Mouse (Mus musculus) kidney, adult 10 weeks (tissue): Measurements from ENCODE around the gene Sdr9c7. TPM values are rescaled to one million over a fixed set of nuclear protein-coding genes. Genes with fewer than 3 reads are reported as not detected.

Experiments
- polyA plus RNA-seq: library from polyadenylated mRNA; stranded (reverse); fragments of 350-450 nt; fragmentation: Illumina TruSeq; extraction: RNeasy Lipid Tissue Mini Kit (QIAGEN cat#74804); gene quantifications from one replicate; pipeline ENCODE4 v1.2.3, GENCODE M21; 2014; ENCODE audit warnings: low read depth, low replicate concordance

Sdr9c7 gene
- 0.16 TPM for polyA plus RNA-seq

GRCm38 (mm10) chr10:127898218-127898617 lies at the start of gene Sdr9c7:
Gene Sdr9c7, plus strand, starts transcription at chr10:127898518.

GRCm38 (mm10) chr10:127849628-127850027 lies 48.7 kb upstream of the Sdr9c7 start, which contains the start of gene Rdh19:
Gene Rdh19, plus strand, starts transcription at chr10:127849928.

GRCm38 (mm10) chr10:127866232-127866631 lies 32.1 kb upstream of the Sdr9c7 start, which contains the start of gene Rdh16f2:
Gene Rdh16f2, plus strand, starts transcription at chr10:127866474.

DNA sequence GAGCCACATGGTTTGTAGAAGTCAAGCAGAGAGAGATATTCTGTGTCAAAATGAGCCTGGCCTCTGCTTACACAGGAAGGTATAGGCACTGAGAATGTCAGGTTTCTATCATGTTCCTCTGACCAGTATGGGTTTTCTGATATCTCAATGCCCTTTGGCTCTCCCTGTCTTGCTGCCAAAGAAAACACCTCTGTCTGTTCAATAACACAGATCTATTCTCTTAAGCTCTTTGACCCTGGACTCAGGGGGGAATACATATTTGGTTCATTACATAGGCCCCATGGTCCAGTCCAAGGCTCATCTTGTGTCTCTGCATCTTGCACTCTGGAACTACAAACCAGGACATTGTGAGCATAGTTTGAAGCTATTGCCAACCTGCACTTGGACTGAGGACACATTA lies 9.7 kb upstream of the Sdr9c7 start, which contains the start of gene Rdh7:
Rdh7 (minus strand) TSS at position 213 of the 400 bp plus-strand sequence.

Other genes starting within 250 kb of the Sdr9c7 start
- 5.9 TPM for gene Nemp1, start 231.6 kb upstream of the Sdr9c7 start, polyA plus RNA-seq
- gene Nab2, start 229.9 kb upstream of the Sdr9c7 start, polyA plus RNA-seq: 1.2 TPM
- not detected for gene Myo1a, start 193.3 kb upstream of the Sdr9c7 start, polyA plus RNA-seq
- not detected for gene Tac2, start 174.0 kb upstream of the Sdr9c7 start, polyA plus RNA-seq
- 2.1 TPM for gene Zbtb39, start 159.0 kb upstream of the Sdr9c7 start, polyA plus RNA-seq
- 0.61 TPM for gene Gpr182, start 146.8 kb upstream of the Sdr9c7 start, polyA plus RNA-seq
- 1.1 TPM for gene Rdh1, start 138.8 kb upstream of the Sdr9c7 start, polyA plus RNA-seq
- gene Rdh16f1, start 138.7 kb upstream of the Sdr9c7 start, polyA plus RNA-seq: not detected
- gene Rdh9, start 122.1 kb upstream of the Sdr9c7 start, polyA plus RNA-seq: 3.0 TPM
- 190 TPM for gene Rdh16, start 97.4 kb upstream of the Sdr9c7 start, polyA plus RNA-seq
- gene Rdh19, start 48.6 kb upstream of the Sdr9c7 start, polyA plus RNA-seq: 2.4 TPM
- gene Rdh16f2, start 32.0 kb upstream of the Sdr9c7 start, polyA plus RNA-seq: 144 TPM
- not detected for gene Rdh7, start 9.7 kb upstream of the Sdr9c7 start, polyA plus RNA-seq
- gene Hsd17b6, start 109.1 kb downstream of the Sdr9c7 start, polyA plus RNA-seq: not detected
- 22.8 TPM for gene Prim1, start 116.7 kb downstream of the Sdr9c7 start, polyA plus RNA-seq
- 1,133 TPM for gene Naca, start 137.1 kb downstream of the Sdr9c7 start, polyA plus RNA-seq
- 395 TPM for gene Ptges3, start 160.4 kb downstream of the Sdr9c7 start, polyA plus RNA-seq
- 1,708 TPM for gene Atp5b, start 184.8 kb downstream of the Sdr9c7 start, polyA plus RNA-seq
- gene Baz2a, start 193.1 kb downstream of the Sdr9c7 start, polyA plus RNA-seq: 9.3 TPM